Mouse (Mus musculus) spleen, adult 2 months (tissue): ENCODE measurements around the gene Hs3st5. TPM values are rescaled to one million over a fixed set of nuclear protein-coding genes. Genes with fewer than 3 reads are reported as not detected.

Source experiments
- DNase-seq, 2 experiments: peaks; one replicate each; pipeline versions ENCODE4 v3.0.0 to v3.0.0-alpha.2; 2012 to 2021; ENCODE audit warnings: low spot score in 2 of 2, low read depth in 1 of 2
- H3K27ac ChIP-seq: fragments of 200-500 bp; 2 replicates; pipeline ENCODE4 v1.5.1; 2012; ENCODE audit warnings: low read length, inconsistent platforms; ENCODE audit not compliant: insufficient read depth
- H3K27me3 ChIP-seq: fragments of 200-500 bp; 2 replicates; pipeline ENCODE4 v1.6.1; 2012; ENCODE audit warnings: mild to moderate bottlenecking, moderate library complexity, low read length, inconsistent platforms; ENCODE audit not compliant: control insufficient read depth, insufficient read depth
- H3K36me3 ChIP-seq: fragments of 200-500 bp; 2 replicates; pipeline ENCODE4 v1.6.1; 2012; ENCODE audit warnings: mild to moderate bottlenecking, low read length, inconsistent platforms; ENCODE audit not compliant: control insufficient read depth, insufficient read depth
- H3K4me1 ChIP-seq: fragments of 200-500 bp; 2 replicates; pipeline ENCODE4 v1.6.1; 2011; ENCODE audit warnings: inconsistent platforms; ENCODE audit not compliant: control insufficient read depth, insufficient read depth, insufficient read length
- H3K4me3 ChIP-seq: fragments of 200-500 bp; 2 replicates; pipeline ENCODE4 v1.5.1; 2011; ENCODE audit warnings: mild to moderate bottlenecking, inconsistent platforms; ENCODE audit not compliant: insufficient read depth, insufficient read length; ENCODE audit errors: extremely low read depth
- CTCF ChIP-seq: fragments of 200-500 bp; IDR thresholded peaks from 2 replicates; pipeline ENCODE4 v1.5.1; 2011; ENCODE audit warnings: mild to moderate bottlenecking, inconsistent platforms; ENCODE audit not compliant: insufficient read depth, insufficient read length, insufficient replicate concordance; ENCODE audit errors: extremely low read depth
- POLR2A ChIP-seq: fragments of 200-500 bp; IDR thresholded peaks from 2 replicates; pipeline ENCODE4 v1.6.1; 2011; ENCODE audit warnings: low read depth, low read length, inconsistent platforms
- WGBS: fragments of 180-500 bp; shearing (Covaris S2); methylation state at CpG from one replicate; pipeline ENCODE4 v1.1.7; 2018; 5-methylcytosine and 5-hydroxymethylcytosine counted together
- polyA plus RNA-seq: library from polyadenylated mRNA; depleted of rRNA; stranded (reverse); fragments of >200 nt; gene quantifications from 2 replicates; pipeline ENCODE4 v1.2.3, GENCODE M21; 2012

Hs3st5 gene
- polyA plus RNA-seq, 1 experiment, result not detected

DNA sequence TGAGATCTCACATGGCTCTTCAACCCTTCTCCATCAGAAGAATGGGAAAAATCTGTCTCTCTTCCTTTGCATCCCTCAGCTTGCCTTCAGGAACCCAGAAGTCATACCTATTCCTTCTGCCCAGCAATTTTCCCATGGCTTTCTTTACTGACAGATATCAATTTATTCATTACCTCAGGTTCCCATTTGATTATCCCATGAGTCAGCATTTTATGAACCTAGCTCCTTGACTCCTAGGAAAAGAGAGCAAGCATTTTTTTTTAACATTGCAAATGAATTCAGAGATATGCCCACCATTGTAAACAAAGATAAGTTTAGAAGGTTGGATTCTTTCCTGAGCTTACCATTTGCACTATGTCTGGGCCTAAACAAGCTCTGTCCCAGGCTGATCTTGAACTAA, 232.8 kb downstream of the Hs3st5 start:
- Histone ChIP-seq H3K27me3 (no peaks in the 10 kb centered on the region), H3K27ac (no peak overlapping the region), H3K4me1 (no peaks in the 10 kb centered on the region), H3K4me3 (no peak overlapping the region), H3K36me3 (no peaks in the 10 kb centered on the region)
- no peak for DNase-seq
- TF ChIP-seq POLR2A (no peak), CTCF (no peak)

DNA sequence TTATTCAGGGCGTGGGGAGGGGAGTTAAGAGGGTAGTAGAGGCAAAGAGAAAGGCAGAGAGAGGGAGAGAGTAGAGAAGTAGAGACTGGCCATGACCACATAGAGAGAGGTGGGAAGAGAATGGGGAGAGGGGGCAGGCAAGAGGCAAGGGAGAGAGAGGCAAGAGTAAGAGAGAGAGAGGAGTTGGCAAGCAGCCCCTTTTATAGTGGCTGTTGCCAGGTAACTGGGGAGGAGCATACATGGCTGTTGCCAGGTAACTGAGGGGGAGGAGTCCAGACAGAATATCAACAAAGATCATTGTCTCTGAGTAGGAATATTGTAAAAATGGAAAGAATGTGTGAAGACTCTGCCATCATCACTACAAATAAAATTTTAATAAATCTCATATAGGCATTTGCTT, 243.4 kb downstream of the Hs3st5 start:
- H3K4me3 ChIP-seq, result no peak overlapping the region
- WGBS, result 60% methylated on average over 1 of the region's 1 CpGs

DNA sequence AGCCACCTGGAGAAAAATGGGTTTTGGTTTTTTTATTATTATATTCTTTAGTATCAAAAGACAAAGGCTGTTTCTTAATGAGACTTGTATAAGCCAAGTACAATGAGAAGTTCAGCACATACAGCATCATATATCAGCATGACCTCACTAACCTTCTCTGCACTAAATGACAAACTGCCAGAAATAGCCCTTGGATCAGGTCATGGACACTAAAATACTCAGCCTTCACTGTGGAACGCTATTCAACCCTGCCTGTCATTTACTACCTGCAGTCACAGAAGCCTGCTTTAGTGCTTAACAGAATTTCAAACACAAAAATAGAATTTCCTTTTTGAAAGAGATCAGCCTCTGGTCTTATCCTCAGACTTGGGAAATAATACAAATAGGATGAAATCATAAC, 247.9 kb downstream of the Hs3st5 start:
- H3K4me3 ChIP-seq, result no peak overlapping the region
- no peaks in the 10 kb centered on the region for H3K4me1 ChIP-seq
- DNase-seq, result no peak
- no peak overlapping the region for H3K27ac ChIP-seq
- H3K36me3 ChIP-seq, result no peaks in the 10 kb centered on the region
- no peaks in the 10 kb centered on the region for H3K27me3 ChIP-seq
- TF ChIP-seq CTCF (no peak), POLR2A (no peak)
- WGBS, result 84% methylated on average over 1 of the region's 1 CpGs

More for the DNA sequence above, 243.4 kb downstream of the Hs3st5 start:
- H3K4me1 ChIP-seq, result no peaks in the 10 kb centered on the region
- no peak for DNase-seq
- no peak for TF ChIP-seq POLR2A
- TF ChIP-seq CTCF, result no peak
- no peaks in the 10 kb centered on the region for H3K36me3 ChIP-seq
- no peak overlapping the region for H3K27ac ChIP-seq
- no peaks in the 10 kb centered on the region for H3K27me3 ChIP-seq

DNA sequence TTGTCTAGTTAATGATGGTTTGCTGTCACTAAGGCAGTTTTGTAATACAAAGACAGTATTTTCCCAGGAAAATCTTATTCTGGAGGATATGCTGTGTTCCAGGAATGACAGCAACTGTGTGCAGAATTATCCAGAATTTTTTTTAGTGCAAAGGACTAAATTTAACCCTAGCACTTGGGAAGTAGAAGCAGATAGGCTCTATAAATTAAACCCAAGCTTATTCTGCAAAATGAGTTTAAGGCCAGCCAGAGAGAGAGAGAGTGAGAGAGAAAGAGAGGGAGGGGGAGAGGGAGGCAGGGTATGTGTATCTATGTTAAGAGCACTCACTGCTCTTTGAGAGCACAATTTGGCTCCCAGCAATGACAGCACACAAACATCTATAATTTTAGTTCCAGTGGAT, 267.0 kb downstream of the Hs3st5 start:
- H3K27ac ChIP-seq, result no peak overlapping the region
- no peaks in the 10 kb centered on the region for H3K27me3 ChIP-seq

DNA sequence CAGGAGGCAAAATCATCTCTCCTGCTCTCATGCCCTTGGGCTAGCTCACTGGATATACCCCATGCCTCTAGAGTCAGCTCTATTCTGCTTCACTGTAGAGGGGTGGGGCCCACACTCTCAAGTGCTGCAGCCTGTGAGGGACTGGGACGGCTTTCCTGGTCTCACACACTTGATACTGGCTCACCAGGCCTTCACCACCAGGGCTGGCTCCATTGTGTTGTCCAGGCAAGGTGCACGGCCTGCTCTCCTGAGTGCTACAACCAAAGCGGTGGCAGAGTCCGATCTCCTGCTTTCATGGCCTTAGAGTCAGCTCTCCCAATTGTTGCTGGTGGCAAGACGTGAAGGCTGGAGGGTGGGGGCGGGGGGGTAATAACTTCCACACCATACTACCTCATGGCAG, 268.3 kb downstream of the Hs3st5 start:
- H3K4me1 ChIP-seq, result no peaks in the 10 kb centered on the region
- TF ChIP-seq CTCF, result no peak
- TF ChIP-seq POLR2A, result no peak
- no peaks in the 10 kb centered on the region for H3K27me3 ChIP-seq
- 83% methylated on average over 6 of the region's 6 CpGs for WGBS
- no peak overlapping the region for H3K27ac ChIP-seq
- no peak for DNase-seq
- H3K36me3 ChIP-seq, result no peaks in the 10 kb centered on the region
- H3K4me3 ChIP-seq, result no peak overlapping the region

More for the DNA sequence above, 267.0 kb downstream of the Hs3st5 start:
- DNase-seq, result no peak
- TF ChIP-seq POLR2A (no peak), CTCF (no peak)
- H3K4me3 ChIP-seq, result no peak overlapping the region
- no peaks in the 10 kb centered on the region for H3K36me3 ChIP-seq
- H3K4me1 ChIP-seq, result no peaks in the 10 kb centered on the region

DNA sequence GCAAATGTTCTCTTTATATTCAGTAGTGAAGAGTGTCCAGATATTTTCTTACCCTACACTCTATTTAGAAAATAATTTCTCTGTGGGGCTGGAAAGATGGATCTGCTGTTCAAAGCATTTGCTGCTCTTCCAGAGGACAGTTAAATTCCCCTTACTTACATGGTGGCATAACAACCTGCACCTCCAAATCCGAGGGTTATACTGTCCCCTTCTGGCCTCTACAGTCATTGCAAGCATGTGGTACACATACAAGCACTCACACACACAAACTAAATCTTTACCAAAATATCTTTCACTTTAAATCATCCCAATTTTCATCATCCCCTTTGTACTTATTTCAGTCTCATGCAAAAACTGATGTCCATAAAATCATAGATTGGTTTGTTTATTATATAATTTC, 275.0 kb downstream of the Hs3st5 start:
- no peaks in the 10 kb centered on the region for H3K4me1 ChIP-seq
- WGBS, result 51% methylated on average over 1 of the region's 1 CpGs
- H3K27ac ChIP-seq, result no peak overlapping the region
- no peaks in the 10 kb centered on the region for H3K36me3 ChIP-seq
- DNase-seq, result no peak
- H3K4me3 ChIP-seq, result no peak overlapping the region
- TF ChIP-seq CTCF (no peak), POLR2A (no peak)
- H3K27me3 ChIP-seq, result no peaks in the 10 kb centered on the region

DNA sequence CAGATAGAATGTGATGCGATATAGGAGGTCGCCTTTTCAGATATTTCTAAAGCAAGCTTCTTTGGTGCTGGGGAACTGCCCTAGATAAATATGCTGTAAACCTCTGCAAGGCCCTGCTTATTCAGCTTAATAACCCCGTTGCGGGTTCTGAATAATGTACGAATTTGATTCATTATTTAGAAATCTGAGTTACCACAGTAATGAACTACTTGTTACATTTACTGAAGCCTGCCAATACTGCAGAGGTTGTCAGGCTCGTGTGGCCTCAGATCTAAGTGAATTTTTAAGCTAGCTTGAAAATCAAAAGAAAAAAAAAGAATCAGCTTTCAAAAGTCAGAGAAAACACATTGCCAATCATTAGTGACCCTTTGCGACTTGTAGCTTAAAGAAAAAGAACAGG, 280.4 kb downstream of the Hs3st5 start:
- Histone ChIP-seq H3K4me3 (no peak overlapping the region), H3K27ac (no peak overlapping the region), H3K4me1 (no peaks in the 10 kb centered on the region), H3K27me3 (no peaks in the 10 kb centered on the region), H3K36me3 (no peaks in the 10 kb centered on the region)
- WGBS, result 90% methylated on average over 7 of the region's 7 CpGs
- no peak for DNase-seq
- TF ChIP-seq POLR2A, result no peak
- no peak for TF ChIP-seq CTCF

DNA sequence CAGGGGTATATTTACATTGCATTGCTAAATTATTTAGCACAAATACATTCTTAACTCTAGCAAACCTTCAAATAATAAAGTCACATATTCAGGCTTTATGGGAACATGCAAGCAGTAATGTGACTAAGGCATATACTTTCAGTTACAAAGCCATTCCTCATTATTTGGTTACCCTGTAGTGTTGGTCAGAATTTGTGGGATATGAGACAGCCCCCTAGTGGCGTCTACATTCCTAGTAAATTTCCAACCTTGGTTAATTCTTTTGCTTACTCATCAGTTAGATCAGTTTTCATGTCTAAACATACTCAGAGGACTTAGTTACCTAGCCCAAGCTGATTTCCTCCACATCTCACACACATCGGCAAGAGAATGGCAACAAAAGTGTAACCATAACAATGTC, 285.2 kb downstream of the Hs3st5 start:
- Histone ChIP-seq H3K27ac (no peak overlapping the region), H3K27me3 (no peaks in the 10 kb centered on the region), H3K36me3 (no peaks in the 10 kb centered on the region), H3K4me3 (no peak overlapping the region), H3K4me1 (no peaks in the 10 kb centered on the region)
- 49% methylated on average over 2 of the region's 2 CpGs for WGBS
- no peak for DNase-seq
- TF ChIP-seq POLR2A (no peak), CTCF (no peak)
